Mouse (Mus musculus): ENCODE measurements around the gene Ubl4a. TPM values are rescaled to one million over a fixed set of nuclear protein-coding genes. Genes with fewer than 3 reads are reported as not detected.
"Not testable (repeated sequence)": the region's sequence is repeated elsewhere in the genome, so short reads cannot be mapped to it uniquely, and the experiment has no call there.

The Ubl4a gene
- polyA plus RNA-seq, 1 experiment = 24.1 TPM

GRCm38 (mm10) chrX:74384451-74384850 is 11.4 kb upstream of the Ubl4a start:
- Histone ChIP-seq H3K36me3 (ENCODE audit: control insufficient read depth, insufficient read depth, low read length) (peaks cover 8% of the 10 kb centered on the region; the same call in 1 of the 2 replicates), H3K4me1 (ENCODE audit: control insufficient read depth, insufficient read depth, insufficient read length) (no peaks in the 10 kb centered on the region), H3K27me3 (ENCODE audit: control insufficient read depth, insufficient read depth, low read length) (no peaks in the 10 kb centered on the region), H3K4me3 (ENCODE audit: extremely low read depth, insufficient read depth, insufficient read length) (no peak overlapping the region), H3K27ac (ENCODE audit: insufficient read depth, low read length) (no peak overlapping the region)
- no peak for DNase-seq (ENCODE audit: low read depth in 1 of 2, low spot score in 2 of 2)
- 79% methylated on average over 2 of the region's 2 CpGs for WGBS
- TF ChIP-seq CTCF (IDR thresholded peaks at IDR 0.05; ENCODE audit: extremely low read depth, insufficient read depth, insufficient read length, insufficient replicate concordance) (no peak), POLR2A (IDR thresholded peaks at IDR 0.05; ENCODE audit: low read depth, low read length) (no peak)

- Histone ChIP-seq H3K4me1 (ENCODE audit: control insufficient read depth, insufficient read depth, insufficient read length) (peaks cover 5% of the 10 kb centered on the region; the same call in 1 of the 2 replicates), H3K4me3 (ENCODE audit: extremely low read depth, insufficient read depth, insufficient read length) (peak overlapping the region; percentile 64), H3K27ac (ENCODE audit: insufficient read depth, low read length) (peak overlapping the region; percentile 64), H3K27me3 (ENCODE audit: control insufficient read depth, insufficient read depth, low read length) (no peaks in the 10 kb centered on the region), H3K36me3 (ENCODE audit: control insufficient read depth, insufficient read depth, low read length) (peaks cover 1% of the 10 kb centered on the region; the same call in 1 of the 2 replicates)
- peak; percentile 29 to 66 for DNase-seq (ENCODE audit: low read depth in 1 of 2, low spot score in 2 of 2)
- TF ChIP-seq POLR2A (IDR thresholded peaks at IDR 0.05; ENCODE audit: low read depth, low read length) (no peak), CTCF (IDR thresholded peaks at IDR 0.05; ENCODE audit: extremely low read depth, insufficient read depth, insufficient read length, insufficient replicate concordance) (no peak)
- WGBS = 28% methylated on average over 49 of the region's 49 CpGs
Observed at GRCm38 (mm10) chrX:74368209-74368909, 4.7 kb downstream of the Ubl4a start.

GRCm38 (mm10) chrX:74367512-74367911 is 5.5 kb downstream of the Ubl4a start:
- H3K27me3 ChIP-seq (ENCODE audit: control insufficient read depth, insufficient read depth, low read length) = no peaks in the 10 kb centered on the region
- no peak overlapping the region for H3K27ac ChIP-seq (ENCODE audit: insufficient read depth, low read length)
- peaks cover 1% of the 10 kb centered on the region; the same call in 1 of the 2 replicates for H3K36me3 ChIP-seq (ENCODE audit: control insufficient read depth, insufficient read depth, low read length)
- no peak for DNase-seq (ENCODE audit: low read depth in 1 of 2, low spot score in 2 of 2)
- WGBS = 68% methylated on average over 10 of the region's 10 CpGs
- TF ChIP-seq CTCF (IDR thresholded peaks at IDR 0.05; ENCODE audit: extremely low read depth, insufficient read depth, insufficient read length, insufficient replicate concordance) (no peak), POLR2A (IDR thresholded peaks at IDR 0.05; ENCODE audit: low read depth, low read length) (no peak)
- H3K4me3 ChIP-seq (ENCODE audit: extremely low read depth, insufficient read depth, insufficient read length) = peak overlapping the region; percentile 64
- H3K4me1 ChIP-seq (ENCODE audit: control insufficient read depth, insufficient read depth, insufficient read length) = peaks cover 5% of the 10 kb centered on the region; the same call in 1 of the 2 replicates

- 69% methylated on average over 11 of the region's 11 CpGs for WGBS
- no peaks in the 10 kb centered on the region for H3K27me3 ChIP-seq (ENCODE audit: control insufficient read depth, insufficient read depth, low read length)
- no peak overlapping the region for H3K27ac ChIP-seq (ENCODE audit: insufficient read depth, low read length)
- H3K36me3 ChIP-seq (ENCODE audit: control insufficient read depth, insufficient read depth, low read length) = no peaks in the 10 kb centered on the region
- no peak overlapping the region for H3K4me3 ChIP-seq (ENCODE audit: extremely low read depth, insufficient read depth, insufficient read length)
- TF ChIP-seq CTCF (IDR thresholded peaks at IDR 0.05; ENCODE audit: extremely low read depth, insufficient read depth, insufficient read length, insufficient replicate concordance) = no peak
- TF ChIP-seq POLR2A (IDR thresholded peaks at IDR 0.05; ENCODE audit: low read depth, low read length) = no peak
- no peak for DNase-seq (ENCODE audit: low read depth in 1 of 2, low spot score in 2 of 2)
- no peaks in the 10 kb centered on the region for H3K4me1 ChIP-seq (ENCODE audit: control insufficient read depth, insufficient read depth, insufficient read length)
Observed at GRCm38 (mm10) chrX:74359171-74359570, 13.8 kb downstream of the Ubl4a start.

- not testable (repeated sequence) for DNase-seq (ENCODE audit: low read depth in 1 of 2, low spot score in 2 of 2); H3K36me3 ChIP-seq (ENCODE audit: control insufficient read depth, insufficient read depth, low read length); H3K4me3 ChIP-seq (ENCODE audit: extremely low read depth, insufficient read depth, insufficient read length); H3K27me3 ChIP-seq (ENCODE audit: control insufficient read depth, insufficient read depth, low read length); H3K4me1 ChIP-seq (ENCODE audit: control insufficient read depth, insufficient read depth, insufficient read length); H3K27ac ChIP-seq (ENCODE audit: insufficient read depth, low read length)
- 92% methylated on average over 3 of the region's 3 CpGs for WGBS
Observed at GRCm38 (mm10) chrX:74357069-74357468, 15.9 kb downstream of the Ubl4a start.

- peaks cover 5% of the 10 kb centered on the region; the same call in 1 of the 2 replicates for H3K4me1 ChIP-seq (ENCODE audit: control insufficient read depth, insufficient read depth, insufficient read length)
- peak; percentile 51 to 75 for DNase-seq (ENCODE audit: low read depth in 1 of 2, low spot score in 2 of 2)
- no peaks in the 10 kb centered on the region for H3K27me3 ChIP-seq (ENCODE audit: control insufficient read depth, insufficient read depth, low read length)
- H3K27ac ChIP-seq (ENCODE audit: insufficient read depth, low read length) = peak within 1 kb of the TSS; percentile 29; the same call in 1 of the 2 replicates
- no peaks in the 10 kb centered on the region for H3K36me3 ChIP-seq (ENCODE audit: control insufficient read depth, insufficient read depth, low read length)
- H3K4me3 ChIP-seq (ENCODE audit: extremely low read depth, insufficient read depth, insufficient read length) = peak within 1 kb of the TSS; percentile 59
- WGBS = 39% methylated on average over 11 of the region's 22 CpGs
- TF ChIP-seq CTCF (IDR thresholded peaks at IDR 0.05; ENCODE audit: extremely low read depth, insufficient read depth, insufficient read length, insufficient replicate concordance) (no peak), POLR2A (IDR thresholded peaks at IDR 0.05; ENCODE audit: low read depth, low read length) (peak; percentile 52)
Observed at GRCm38 (mm10) chrX:74353467-74353770, 19.6 kb downstream of the Ubl4a start, which contains the start of gene Lage3. TSS of gene Lage3 (minus strand) at chrX:74353618.
